Mouse (Mus musculus) lung, embryonic 16.5 days (tissue): ENCODE data around the gene Ccdc137. TPM values are rescaled to one million over a fixed set of nuclear protein-coding genes. Genes with fewer than 3 reads are reported as not detected.

Experiments
- ATAC-seq: fragments of 200-750 bp; cut with Nextera tagmentation; 2 replicates; pipeline ENCODE4 v1.8.0; 2017; ENCODE audit warnings: low read depth, mild to moderate bottlenecking, moderate library complexity
- H3K27ac ChIP-seq: fragments of 300-500 bp; sonication (generic); 2 replicates; pipeline ENCODE4 v1.5.1; 2014; ENCODE audit warnings: mild to moderate bottlenecking, control low read depth, low read length
- H3K27me3 ChIP-seq: fragments of 300-500 bp; sonication (generic); 2 replicates; pipeline ENCODE4 v1.6.1; 2014; ENCODE audit warnings: low read depth, low read length, mixed read lengths; ENCODE audit not compliant: control insufficient read depth, insufficient read depth
- H3K36me3 ChIP-seq: fragments of 300-500 bp; sonication (generic); 2 replicates; pipeline ENCODE4 v1.6.1; 2014; ENCODE audit warnings: low read length; ENCODE audit not compliant: control insufficient read depth, insufficient read depth
- H3K4me1 ChIP-seq: fragments of 300-500 bp; sonication (generic); replicated peaks from 2 replicates; pipeline ENCODE4 v1.6.1; 2014; ENCODE audit warnings: low read length, mixed read lengths; ENCODE audit not compliant: control insufficient read depth, insufficient read depth
- H3K4me2 ChIP-seq: fragments of 300-500 bp; sonication (generic); 2 replicates; pipeline ENCODE4 v1.6.1; 2014; ENCODE audit warnings: low read depth, low read length, control low read depth
- H3K4me3 ChIP-seq: fragments of 300-500 bp; sonication (generic); 2 replicates; pipeline ENCODE4 v1.5.1; 2014; ENCODE audit warnings: mild to moderate bottlenecking, low read length, control low read depth
- H3K9ac ChIP-seq: fragments of 300-500 bp; sonication (generic); 2 replicates; pipeline ENCODE4 v1.6.1; 2014; ENCODE audit warnings: low read length, control low read depth
- H3K9me3 ChIP-seq: fragments of 300-500 bp; sonication (generic); 2 replicates; pipeline ENCODE4 v1.6.1; 2016; ENCODE audit warnings: low read length; ENCODE audit not compliant: control insufficient read depth
- WGBS: fragments of 180-500 bp; shearing (Covaris S2); extraction: QIAGEN DNeasy Blood & Tissue Kit; methylation state at CpG from one replicate; pipeline ENCODE4 v1.1.7; 2014; 5-methylcytosine and 5-hydroxymethylcytosine counted together
- polyA plus RNA-seq: library from polyadenylated mRNA; unstranded; fragments of >200 nt; fragmentation: Nextera tagmentation; extraction: Ambion mirVana; gene quantifications from 2 replicates; pipeline ENCODE4 v1.2.1, GENCODE M21; 2015

Ccdc137 gene
- polyA plus RNA-seq, 1 experiment from 2014 or later: 34.8 TPM

- no peaks in the 10 kb centered on the region for H3K9me3 ChIP-seq
- WGBS: 20% methylated on average over 3 of the region's 3 CpGs
- H3K4me2 ChIP-seq: peak overlapping the region; percentile 87
- peak overlapping the region; percentile 88 for H3K4me3 ChIP-seq
- peaks cover 20% of the 10 kb centered on the region for H3K4me1 ChIP-seq
- no peak for ATAC-seq
- peaks cover 25% of the 10 kb centered on the region for H3K36me3 ChIP-seq
- H3K9ac ChIP-seq: peak overlapping the region; percentile 89
- H3K27me3 ChIP-seq: no peaks in the 10 kb centered on the region
- H3K27ac ChIP-seq: peak overlapping the region; percentile 47
Measured at GRCm38 (mm10) chr11:120492878-120493203, 34.9 kb downstream of the Ccdc137 start.

- peaks cover 20% of the 10 kb centered on the region for H3K4me1 ChIP-seq
- no peaks in the 10 kb centered on the region for H3K9me3 ChIP-seq
- ATAC-seq: no peak
- peaks cover 23% of the 10 kb centered on the region for H3K36me3 ChIP-seq
- H3K4me2 ChIP-seq: peak overlapping the region; percentile 87
- WGBS: 35% methylated on average over 3 of the region's 3 CpGs
- peak overlapping the region; percentile 47 for H3K27ac ChIP-seq
- peak overlapping the region; percentile 88 for H3K4me3 ChIP-seq
- H3K9ac ChIP-seq: peak overlapping the region; percentile 89
- H3K27me3 ChIP-seq: no peaks in the 10 kb centered on the region
Measured at GRCm38 (mm10) chr11:120493351-120493750, 35.4 kb downstream of the Ccdc137 start.

GRCm38 (mm10) chr11:120493911-120494310 lies 36.0 kb downstream of the Ccdc137 start:
- H3K4me1 ChIP-seq: peaks cover 20% of the 10 kb centered on the region
- peaks cover 26% of the 10 kb centered on the region for H3K36me3 ChIP-seq
- H3K9me3 ChIP-seq: no peaks in the 10 kb centered on the region
- no peaks in the 10 kb centered on the region for H3K27me3 ChIP-seq
- WGBS: 65% methylated on average over 3 of the region's 3 CpGs
- H3K4me3 ChIP-seq: no peak overlapping the region
- H3K27ac ChIP-seq: no peak overlapping the region
- H3K9ac ChIP-seq: no peak overlapping the region
- no peak for ATAC-seq
- H3K4me2 ChIP-seq: peak overlapping the region; percentile 87; the same call in 1 of the 2 replicates

- no peak for ATAC-seq
- no peak overlapping the region for H3K27ac ChIP-seq
- no peak overlapping the region for H3K9ac ChIP-seq
- no peaks in the 10 kb centered on the region for H3K9me3 ChIP-seq
- 82% methylated on average over 3 of the region's 3 CpGs for WGBS
- H3K4me3 ChIP-seq: no peak overlapping the region
- H3K27me3 ChIP-seq: no peaks in the 10 kb centered on the region
- peaks cover 10% of the 10 kb centered on the region for H3K4me1 ChIP-seq
- no peak overlapping the region for H3K4me2 ChIP-seq
- H3K36me3 ChIP-seq: peaks cover 26% of the 10 kb centered on the region
Measured at GRCm38 (mm10) chr11:120497436-120497835, 39.5 kb downstream of the Ccdc137 start.

- WGBS: 88% methylated on average over 12 of the region's 12 CpGs
- Histone ChIP-seq H3K27me3 (no peaks in the 10 kb centered on the region), H3K4me2 (no peak overlapping the region), H3K9ac (no peak overlapping the region), H3K4me1 (peaks cover 5% of the 10 kb centered on the region; the same call in 1 of the 2 replicates), H3K27ac (no peak overlapping the region), H3K4me3 (no peak overlapping the region), H3K9me3 (no peaks in the 10 kb centered on the region), H3K36me3 (peaks cover 26% of the 10 kb centered on the region)
- ATAC-seq: no peak
Measured at GRCm38 (mm10) chr11:120498226-120498625, 40.3 kb downstream of the Ccdc137 start.

- Histone ChIP-seq H3K4me3 (no peak overlapping the region), H3K4me2 (no peak overlapping the region), H3K4me1 (peaks cover 2% of the 10 kb centered on the region; the same call in 1 of the 2 replicates), H3K36me3 (peaks cover 26% of the 10 kb centered on the region), H3K27ac (no peak overlapping the region), H3K27me3 (no peaks in the 10 kb centered on the region), H3K9me3 (no peaks in the 10 kb centered on the region), H3K9ac (no peak overlapping the region)
- ATAC-seq: no peak
- 71% methylated on average over 5 of the region's 5 CpGs for WGBS
Measured at GRCm38 (mm10) chr11:120498891-120499290, 41.0 kb downstream of the Ccdc137 start.

- WGBS: 69% methylated on average over 6 of the region's 6 CpGs
- Histone ChIP-seq H3K4me2 (no peak overlapping the region), H3K36me3 (peaks cover 23% of the 10 kb centered on the region), H3K9ac (0 out of 2 replicates have a peak overlapping the region, but pooled peaks have one; percentile 4), H3K4me3 (no peak overlapping the region), H3K9me3 (no peaks in the 10 kb centered on the region), H3K4me1 (peaks cover 2% of the 10 kb centered on the region; the same call in 1 of the 2 replicates), H3K27me3 (no peaks in the 10 kb centered on the region), H3K27ac (peak overlapping the region; percentile 43)
- peak; percentile 22 for ATAC-seq
Measured at GRCm38 (mm10) chr11:120499894-120500293, 42.0 kb downstream of the Ccdc137 start.

- Histone ChIP-seq H3K36me3 (peaks cover 21% of the 10 kb centered on the region), H3K4me3 (no peak overlapping the region), H3K27ac (peak overlapping the region; percentile 43), H3K9me3 (no peaks in the 10 kb centered on the region), H3K4me1 (peaks cover 2% of the 10 kb centered on the region; the same call in 1 of the 2 replicates), H3K4me2 (no peak overlapping the region), H3K27me3 (no peaks in the 10 kb centered on the region), H3K9ac (no peak overlapping the region)
- peak; percentile 75 for ATAC-seq
- WGBS: 7% methylated on average over 3 of the region's 3 CpGs
Measured at GRCm38 (mm10) chr11:120500357-120500756, 42.4 kb downstream of the Ccdc137 start.

GRCm38 (mm10) chr11:120501018-120501417 lies 43.1 kb downstream of the Ccdc137 start:
- H3K27ac ChIP-seq: no peak overlapping the region
- no peak overlapping the region for H3K9ac ChIP-seq
- H3K27me3 ChIP-seq: no peaks in the 10 kb centered on the region
- no peak overlapping the region for H3K4me3 ChIP-seq
- H3K4me2 ChIP-seq: no peak overlapping the region
- peaks cover 2% of the 10 kb centered on the region; the same call in 1 of the 2 replicates for H3K4me1 ChIP-seq
- no peak for ATAC-seq
- peaks cover 15% of the 10 kb centered on the region for H3K36me3 ChIP-seq
- no peaks in the 10 kb centered on the region for H3K9me3 ChIP-seq
- WGBS: 50% methylated on average over 6 of the region's 6 CpGs

GRCm38 (mm10) chr11:120501701-120502100 lies 43.8 kb downstream of the Ccdc137 start:
- Histone ChIP-seq H3K4me2 (no peak overlapping the region), H3K4me1 (peaks cover 2% of the 10 kb centered on the region; the same call in 1 of the 2 replicates), H3K27ac (no peak overlapping the region), H3K36me3 (peaks cover 9% of the 10 kb centered on the region), H3K9me3 (no peaks in the 10 kb centered on the region), H3K9ac (no peak overlapping the region), H3K27me3 (no peaks in the 10 kb centered on the region), H3K4me3 (no peak overlapping the region)
- ATAC-seq: no peak
- 71% methylated on average over 4 of the region's 4 CpGs for WGBS
